Mouse (Mus musculus) cerebellum, adult 2 months (tissue): ENCODE measurements at regions not wholly inside any gene's neighbourhood (a gene's known extent, or its start where the extent isn't known, plus 50 kb on each side); places are given as distances from the start of the nearest gene placed in this dataset.

Experiments
- CTCF ChIP-seq: fragments of 200-500 bp; IDR thresholded peaks from 2 replicates; pipeline ENCODE4 v1.5.1; 2011; ENCODE audit warnings: low read depth, mild to moderate bottlenecking, control low read depth, low read length, moderate library complexity, borderline replicate concordance; ENCODE audit not compliant: insufficient read depth
- POLR2A ChIP-seq: fragments of 200-500 bp; IDR thresholded peaks from 2 replicates; pipeline ENCODE4 v1.6.1; 2011; ENCODE audit warnings: low read length, control low read depth, borderline replicate concordance; ENCODE audit not compliant: insufficient read depth

- TF ChIP-seq CTCF (no peak), POLR2A (no peak)
These were observed 467.9 kb upstream of the Negr1 start for GRCm38 (mm10) chr3:156093689-156094088.
